Mouse (Mus musculus) heart, postnatal 0 days (tissue): Measurements from ENCODE around the gene Tent4a. TPM values are rescaled to one million over a fixed set of nuclear protein-coding genes. Genes with fewer than 3 reads are reported as not detected.

Experiments
- ATAC-seq: fragments of 200-750 bp; cut with Nextera tagmentation; 2 replicates; pipeline ENCODE4 v1.8.0; 2017; ENCODE audit warnings: low read depth, moderate number of reproducible peaks, moderate library complexity; ENCODE audit not compliant: insufficient read depth
- DNase-seq: peaks from one replicate; pipeline ENCODE4 v3.0.0-alpha.2; 2016; ENCODE audit warnings: low spot score
- H3K27ac ChIP-seq: fragments of 300-500 bp; sonication (generic); 2 replicates; pipeline ENCODE4 v1.5.1; 2014; ENCODE audit warnings: low read depth, mild to moderate bottlenecking
- H3K27me3 ChIP-seq: fragments of 300-500 bp; sonication (generic); 2 replicates; pipeline ENCODE4 v1.6.1; 2014; ENCODE audit warnings: low read length, mixed read lengths; ENCODE audit not compliant: control insufficient read depth, insufficient read depth
- H3K36me3 ChIP-seq: fragments of 300-500 bp; sonication (generic); replicated peaks from 2 replicates; pipeline ENCODE4 v1.6.1; 2014; ENCODE audit warnings: low read length, mixed read lengths; ENCODE audit not compliant: control insufficient read depth, insufficient read depth
- H3K4me1 ChIP-seq: fragments of 300-500 bp; sonication (generic); 2 replicates; pipeline ENCODE4 v1.6.1; 2014; ENCODE audit warnings: antibody characterized with exemption; ENCODE audit not compliant: control insufficient read depth, insufficient read depth
- H3K4me2 ChIP-seq: fragments of 300-500 bp; sonication (generic); 2 replicates; pipeline ENCODE4 v1.6.1; 2014; ENCODE audit warnings: low read depth, mild to moderate bottlenecking, low read length, moderate library complexity
- H3K4me3 ChIP-seq: fragments of 300-500 bp; sonication (generic); 2 replicates; pipeline ENCODE4 v1.5.1; 2014; ENCODE audit warnings: low read depth, low read length
- H3K9ac ChIP-seq: fragments of 300-500 bp; sonication (generic); replicated peaks from 2 replicates; pipeline ENCODE4 v1.6.1; 2014; ENCODE audit warnings: low read depth, low read length, mixed read lengths
- H3K9me3 ChIP-seq: fragments of 300-500 bp; sonication (generic); replicated peaks from 2 replicates; pipeline ENCODE4 v1.6.1; 2016; ENCODE audit warnings: low read length; ENCODE audit not compliant: control insufficient read depth
- CTCF ChIP-seq: IDR thresholded peaks from 2 replicates; pipeline ENCODE4 v1.5.1; 2016; ENCODE audit warnings: antibody characterized with exemption, control low read depth, low read depth
- EP300 ChIP-seq: IDR thresholded peaks from 2 replicates; pipeline ENCODE4 v1.6.1; 2016; ENCODE audit warnings: antibody characterized with exemption, low read depth
- WGBS: fragments of 180-500 bp; shearing (Covaris S2); extraction: QIAGEN DNeasy Blood & Tissue Kit; methylation state at CpG from one replicate; pipeline ENCODE4 v1.1.7; 2014; 5-methylcytosine and 5-hydroxymethylcytosine counted together
- polyA plus RNA-seq: library from polyadenylated mRNA; unstranded; fragments of >200 nt; fragmentation: Nextera tagmentation; extraction: Ambion mirVana; gene quantifications from 2 replicates; pipeline ENCODE4 v1.2.1, GENCODE M21; 2015
- total RNA-seq: library from RNA; depleted of rRNA; stranded (reverse); fragments of >200 nt; gene quantifications from 2 replicates; pipeline ENCODE4 v1.2.3, GENCODE M21; 2014; ENCODE audit warnings: low replicate concordance

Gene Tent4a
- total and polyA plus RNA-seq, 2 experiments from 2014 or later: 1.9 to 6.5 TPM

DNA sequence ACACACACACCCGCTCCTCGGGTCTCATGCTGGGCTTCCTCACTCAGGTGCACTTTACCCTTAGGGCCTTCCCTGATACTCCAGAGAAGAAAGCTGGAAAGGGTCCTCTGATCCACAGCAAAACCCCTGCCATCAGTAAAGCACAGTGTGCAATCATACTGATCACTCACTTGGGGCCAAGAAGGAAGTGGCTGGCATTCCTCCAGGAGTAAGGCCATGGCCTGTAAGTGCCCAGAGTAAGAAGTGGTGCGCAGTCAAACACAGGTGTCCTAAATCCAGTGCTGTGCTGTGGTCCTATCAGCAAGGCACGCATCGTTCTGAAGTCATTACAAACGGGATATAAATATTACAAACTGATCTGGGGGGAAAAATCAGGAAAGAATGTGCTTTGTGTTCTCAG is 17.0 kb downstream of the Tent4a start:
- TF ChIP-seq EP300 (no peak), CTCF (no peak)
- 35% methylated on average over 6 of the region's 6 CpGs for WGBS
- Histone ChIP-seq H3K36me3 (peaks cover 10% of the 10 kb centered on the region), H3K27ac (no peak overlapping the region; the same call in 1 of the 2 replicates), H3K4me2 (no peak overlapping the region), H3K9me3 (no peaks in the 10 kb centered on the region), H3K9ac (0 out of 2 replicates have a peak overlapping the region, but pooled peaks have one; percentile 4), H3K4me1 (peaks cover 13% of the 10 kb centered on the region), H3K27me3 (no peaks in the 10 kb centered on the region), H3K4me3 (no peak overlapping the region)
- DNase-seq (no peak), ATAC-seq (no peak)

DNA sequence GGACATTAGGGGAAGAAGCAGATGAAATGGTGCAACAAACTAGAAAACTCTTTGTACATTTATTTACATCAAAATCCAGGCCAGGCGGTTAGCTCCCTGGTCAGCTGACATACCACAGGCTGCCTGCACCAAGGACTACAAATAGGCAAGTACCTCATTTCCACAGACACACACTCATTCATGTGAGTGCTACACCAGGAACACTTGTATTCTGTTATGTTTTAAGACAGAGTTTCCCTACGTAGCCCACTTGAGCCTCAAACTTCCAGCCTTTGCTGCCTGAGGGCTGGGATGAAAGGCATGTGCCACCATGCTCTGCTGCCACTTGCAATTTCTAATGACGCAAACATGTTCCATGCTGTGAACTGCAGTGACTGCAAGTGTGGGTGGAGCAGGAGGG is 19.3 kb downstream of the Tent4a start:
- no peaks in the 10 kb centered on the region for H3K9me3 ChIP-seq
- peaks cover 13% of the 10 kb centered on the region for H3K4me1 ChIP-seq
- ATAC-seq (no peak), DNase-seq (no peak)
- H3K4me3 ChIP-seq: no peak overlapping the region
- no peaks in the 10 kb centered on the region for H3K27me3 ChIP-seq
- no peak overlapping the region for H3K9ac ChIP-seq
- no peak overlapping the region for H3K27ac ChIP-seq
- 84% methylated on average over 3 of the region's 3 CpGs for WGBS
- no peak overlapping the region for H3K4me2 ChIP-seq
- no peak for TF ChIP-seq EP300
- no peak for TF ChIP-seq CTCF
- H3K36me3 ChIP-seq: peaks cover 28% of the 10 kb centered on the region

DNA sequence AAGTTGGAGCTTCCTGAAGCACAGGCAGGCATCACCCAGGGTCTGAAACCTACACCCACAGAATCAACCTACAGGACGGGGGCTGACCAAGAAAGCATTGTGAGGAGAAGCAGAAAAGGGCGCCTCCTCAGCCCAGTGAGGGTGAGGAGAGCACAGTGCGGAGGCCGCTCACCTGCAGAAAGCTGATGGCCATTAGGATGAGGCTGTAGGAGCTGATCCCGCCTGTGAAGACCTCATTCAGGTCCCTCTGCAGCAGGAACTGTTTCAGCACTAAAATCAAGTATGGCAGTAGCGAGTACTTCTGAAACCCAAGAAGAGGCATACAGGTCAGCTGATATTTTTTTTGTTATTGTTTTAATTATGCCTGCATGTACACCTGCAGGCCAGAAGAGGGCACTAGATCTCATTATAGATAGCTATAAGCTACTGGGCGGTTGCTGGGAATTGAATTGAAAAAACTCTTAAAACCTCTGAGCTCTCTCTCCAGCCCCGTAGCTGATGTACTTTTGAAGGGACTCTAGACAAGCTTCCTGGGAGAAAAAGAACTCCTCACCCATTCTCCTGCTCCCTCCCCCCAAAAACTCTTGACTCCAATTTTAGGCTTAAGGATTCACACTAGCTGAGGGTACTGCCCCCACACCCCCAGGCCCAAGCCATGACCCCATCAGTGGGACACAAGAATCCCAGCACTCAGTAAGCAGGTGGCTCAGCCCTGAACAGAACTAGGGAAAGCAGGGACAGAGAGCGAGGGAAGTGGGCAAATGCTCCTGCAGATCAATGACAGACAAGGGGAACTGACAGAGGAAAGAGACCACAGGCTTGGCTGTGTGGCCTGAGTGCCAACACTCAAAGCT is 24.8 kb downstream of the Tent4a start:
- no peak overlapping the region for H3K27ac ChIP-seq
- DNase-seq (peak; percentile 64), ATAC-seq (peak; percentile 49; the same call in 1 of the 2 replicates)
- H3K9ac ChIP-seq: no peak overlapping the region
- no peaks in the 10 kb centered on the region for H3K4me1 ChIP-seq
- no peaks in the 10 kb centered on the region for H3K27me3 ChIP-seq
- no peak overlapping the region for H3K4me2 ChIP-seq
- no peaks in the 10 kb centered on the region for H3K9me3 ChIP-seq
- H3K4me3 ChIP-seq: no peak overlapping the region
- TF ChIP-seq EP300 (no peak), CTCF (peak; percentile 58)
- WGBS: 62% methylated on average over 9 of the region's 9 CpGs
- H3K36me3 ChIP-seq: peaks cover 66% of the 10 kb centered on the region

DNA sequence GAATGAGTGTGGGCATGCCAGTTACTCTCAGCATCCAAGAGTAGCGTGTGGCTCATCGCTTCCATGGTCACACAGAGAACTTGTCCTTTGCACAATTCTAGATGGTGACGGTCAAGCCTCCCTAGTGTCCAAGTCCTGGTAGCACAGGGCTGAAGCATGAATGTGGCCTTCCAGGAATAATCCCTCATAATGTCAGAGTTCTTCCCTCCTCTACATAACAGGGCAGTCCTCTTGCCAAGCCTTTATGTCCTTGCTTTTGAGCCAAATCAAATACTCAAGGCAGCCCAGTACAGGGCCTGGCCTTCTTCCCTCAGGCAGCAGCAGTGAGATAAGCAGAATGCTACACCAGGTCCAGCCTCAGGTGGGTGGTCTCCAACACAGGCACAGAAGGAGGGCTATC is 26.8 kb downstream of the Tent4a start:
- 92% methylated on average over 3 of the region's 3 CpGs for WGBS
- no peaks in the 10 kb centered on the region for H3K4me1 ChIP-seq
- ATAC-seq (no peak), DNase-seq (no peak)
- H3K36me3 ChIP-seq: peaks cover 76% of the 10 kb centered on the region
- no peak overlapping the region for H3K27ac ChIP-seq
- no peak overlapping the region for H3K4me2 ChIP-seq
- no peak overlapping the region for H3K9ac ChIP-seq
- H3K9me3 ChIP-seq: no peaks in the 10 kb centered on the region
- TF ChIP-seq CTCF (no peak), EP300 (no peak)
- H3K27me3 ChIP-seq: no peaks in the 10 kb centered on the region
- H3K4me3 ChIP-seq: no peak overlapping the region

DNA sequence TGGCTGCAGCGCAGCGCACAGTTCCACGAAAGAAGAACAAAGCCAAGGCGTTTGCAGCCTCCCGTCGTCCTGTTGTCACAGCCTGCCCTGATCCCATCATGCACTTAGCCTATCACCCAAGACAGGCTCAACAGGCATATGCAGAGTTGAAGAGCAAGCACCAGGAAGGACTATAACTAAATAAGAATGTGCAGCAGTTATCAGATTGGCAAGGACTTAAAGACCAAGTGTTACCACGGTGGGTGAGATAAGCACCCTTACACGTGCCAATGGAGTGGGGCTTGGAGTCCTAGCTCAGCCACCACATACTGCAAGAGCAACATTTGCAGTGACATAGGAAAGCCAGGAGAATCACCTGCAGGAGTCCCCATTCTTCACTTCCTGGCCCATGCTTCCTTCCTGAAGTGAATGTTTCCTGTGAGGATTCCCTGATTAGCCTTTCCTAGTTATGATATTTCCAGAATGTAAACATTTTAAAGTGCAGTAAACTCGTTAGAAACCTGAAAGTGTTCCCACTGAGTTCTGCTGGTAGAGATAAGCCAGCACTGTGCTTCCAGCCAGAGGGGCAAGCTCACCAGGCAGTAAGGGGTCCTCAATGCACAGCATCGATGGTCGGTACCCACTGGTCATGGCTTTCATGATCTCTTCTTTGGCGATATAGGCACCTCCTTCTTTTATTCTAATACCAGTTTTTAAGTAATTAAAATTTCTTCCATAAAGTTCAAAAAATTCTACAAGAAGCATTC is 27.9 kb downstream of the Tent4a start:
- Histone ChIP-seq H3K36me3 (peaks cover 78% of the 10 kb centered on the region), H3K4me1 (no peaks in the 10 kb centered on the region), H3K27me3 (no peaks in the 10 kb centered on the region), H3K4me2 (no peak overlapping the region), H3K9me3 (no peaks in the 10 kb centered on the region), H3K4me3 (no peak overlapping the region), H3K9ac (no peak overlapping the region), H3K27ac (no peak overlapping the region)
- DNase-seq: no peak
- ATAC-seq: no peak
- WGBS: 58% methylated on average over 12 of the region's 12 CpGs
- TF ChIP-seq CTCF: no peak
- no peak for TF ChIP-seq EP300
